Mouse (Mus musculus) heart, embryonic 12.5 days (tissue): ENCODE results near the gene Nell2. TPM values are rescaled to one million over a fixed set of nuclear protein-coding genes. Genes with fewer than 3 reads are reported as not detected.

Experiments used
- ATAC-seq: fragments of 200-750 bp; cut with Nextera tagmentation; 2 replicates; pipeline ENCODE4 v1.8.0; 2017; ENCODE audit warnings: moderate TSS enrichment, moderate library complexity; ENCODE audit not compliant: insufficient number of reproducible peaks, low FRiP score
- H3K27ac ChIP-seq: fragments of 300-500 bp; sonication (generic); 2 replicates; pipeline ENCODE4 v1.5.1; 2016; ENCODE audit warnings: mild to moderate bottlenecking, moderate library complexity; ENCODE audit not compliant: poor library complexity, severe bottlenecking
- H3K27me3 ChIP-seq: fragments of 300-500 bp; sonication (generic); replicated peaks from 2 replicates; pipeline ENCODE4 v1.6.1; 2016; ENCODE audit warnings: mild to moderate bottlenecking, moderate library complexity
- H3K36me3 ChIP-seq: fragments of 300-500 bp; sonication (generic); 2 replicates; pipeline ENCODE4 v1.6.1; 2016; ENCODE audit warnings: mild to moderate bottlenecking, moderate library complexity
- H3K4me1 ChIP-seq: fragments of 300-500 bp; sonication (generic); replicated peaks from 2 replicates; pipeline ENCODE4 v1.6.1; 2016; ENCODE audit warnings: mild to moderate bottlenecking
- H3K4me2 ChIP-seq: fragments of 300-500 bp; sonication (generic); 2 replicates; pipeline ENCODE4 v1.6.1; 2016; ENCODE audit warnings: mild to moderate bottlenecking, moderate library complexity
- H3K4me3 ChIP-seq: fragments of 300-500 bp; sonication (generic); 2 replicates; pipeline ENCODE4 v1.5.1; 2016; ENCODE audit warnings: mild to moderate bottlenecking
- H3K9ac ChIP-seq: fragments of 300-500 bp; sonication (generic); 2 replicates; pipeline ENCODE4 v1.6.1; 2016; ENCODE audit warnings: mild to moderate bottlenecking, moderate library complexity
- H3K9me3 ChIP-seq: fragments of 300-500 bp; sonication (generic); replicated peaks from 2 replicates; pipeline ENCODE4 v1.6.1; 2016; ENCODE audit warnings: mild to moderate bottlenecking, moderate library complexity
- WGBS: fragments of 180-500 bp; shearing (Covaris S2); methylation state at CpG from one replicate; pipeline ENCODE4 v1.1.7; 2016; 5-methylcytosine and 5-hydroxymethylcytosine counted together
- polyA plus RNA-seq: library from polyadenylated mRNA; unstranded; fragments of >200 nt; fragmentation: Nextera tagmentation; extraction: Ambion mirVana; gene quantifications from 2 replicates; pipeline ENCODE4 v1.2.1, GENCODE M21; 2016

Nell2 gene
- polyA plus RNA-seq, 1 experiment from 2014 or later, result 0.93 TPM

- H3K36me3 ChIP-seq, result no peaks in the 10 kb centered on the region
- ATAC-seq, result no peak
- H3K4me1 ChIP-seq, result peaks cover 7% of the 10 kb centered on the region; the same call in 1 of the 2 replicates
- no peak overlapping the region for H3K27ac ChIP-seq
- H3K9ac ChIP-seq, result no peak overlapping the region
- H3K27me3 ChIP-seq, result no peaks in the 10 kb centered on the region
- no peaks in the 10 kb centered on the region for H3K9me3 ChIP-seq
- no peak overlapping the region for H3K4me3 ChIP-seq
- H3K4me2 ChIP-seq, result no peak overlapping the region
- 77% methylated on average over 6 of the region's 6 CpGs for whole genome bisulfite sequencing
Observed at GRCm38 (mm10) chr15:95285199-95285598, 243.2 kb downstream of the Nell2 start.

DNA sequence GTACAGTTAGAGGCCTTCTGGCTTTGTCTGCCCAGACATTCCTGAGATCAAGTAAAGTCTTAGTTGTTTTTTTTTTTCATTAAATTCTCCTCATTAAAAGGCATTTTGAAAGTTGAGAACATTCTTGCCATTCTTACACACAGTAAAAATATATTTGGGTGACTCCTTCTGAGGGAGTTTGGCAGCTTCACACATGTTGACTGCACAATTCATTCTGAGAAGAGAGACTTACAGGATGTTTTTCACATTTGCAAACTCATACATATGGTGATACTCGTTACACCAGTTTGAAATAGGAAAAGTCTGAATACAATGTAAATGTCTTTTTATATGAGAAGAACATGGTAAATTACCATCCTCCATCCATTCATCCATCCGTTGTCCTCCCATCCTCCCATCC lies 247.4 kb downstream of the Nell2 start:
- Histone ChIP-seq H3K27ac (no peak overlapping the region), H3K4me3 (no peak overlapping the region), H3K4me1 (peaks cover 7% of the 10 kb centered on the region; the same call in 1 of the 2 replicates), H3K9ac (no peak overlapping the region), H3K9me3 (no peaks in the 10 kb centered on the region), H3K4me2 (no peak overlapping the region), H3K27me3 (no peaks in the 10 kb centered on the region), H3K36me3 (no peaks in the 10 kb centered on the region)
- 68% methylated on average over 2 of the region's 2 CpGs for WGBS
- ATAC-seq, result no peak

- H3K4me3 ChIP-seq, result no peak overlapping the region
- H3K4me1 ChIP-seq, result peaks cover 7% of the 10 kb centered on the region; the same call in 1 of the 2 replicates
- ATAC-seq, result no peak
- H3K27me3 ChIP-seq, result no peaks in the 10 kb centered on the region
- H3K9me3 ChIP-seq, result no peaks in the 10 kb centered on the region
- H3K4me2 ChIP-seq, result no peak overlapping the region
- no peak overlapping the region for H3K27ac ChIP-seq
- H3K9ac ChIP-seq, result no peak overlapping the region
- 89% methylated on average over 4 of the region's 4 CpGs for WGBS
- H3K36me3 ChIP-seq, result no peaks in the 10 kb centered on the region
Observed at GRCm38 (mm10) chr15:95278001-95278400, 250.4 kb downstream of the Nell2 start.

GRCm38 (mm10) chr15:95276556-95276955 lies 251.8 kb downstream of the Nell2 start:
- Histone ChIP-seq H3K4me1 (0 out of 2 replicates have a peak, but pooled peaks cover 2% of the 10 kb centered on the region), H3K4me2 (no peak overlapping the region), H3K9ac (no peak overlapping the region), H3K27me3 (no peaks in the 10 kb centered on the region), H3K27ac (no peak overlapping the region), H3K36me3 (no peaks in the 10 kb centered on the region), H3K4me3 (no peak overlapping the region), H3K9me3 (no peaks in the 10 kb centered on the region)
- 83% methylated on average over 3 of the region's 3 CpGs for WGBS
- no peak for ATAC-seq

DNA sequence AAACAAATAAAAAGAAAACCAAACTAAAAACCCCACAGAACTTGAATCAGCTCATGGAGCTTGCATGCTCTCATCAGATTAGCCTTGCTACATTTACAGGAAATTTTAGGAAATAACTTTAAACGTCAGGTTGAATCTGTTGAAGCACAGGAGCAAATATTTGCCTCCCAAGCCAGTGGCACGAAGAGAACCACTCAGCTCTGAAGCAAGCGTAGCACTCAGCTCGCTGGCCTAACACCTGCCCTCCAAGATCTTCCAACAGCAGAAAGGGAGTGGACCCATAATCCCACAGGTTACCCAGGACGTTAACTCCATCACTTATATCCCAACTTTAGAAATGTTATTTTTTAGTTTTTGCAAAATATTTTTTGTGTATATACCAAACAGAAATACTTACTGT lies 252.8 kb downstream of the Nell2 start:
- no peak overlapping the region for H3K9ac ChIP-seq
- no peak overlapping the region for H3K27ac ChIP-seq
- H3K4me2 ChIP-seq, result no peak overlapping the region
- no peaks in the 10 kb centered on the region for H3K36me3 ChIP-seq
- no peak for ATAC-seq
- H3K4me1 ChIP-seq, result no peaks in the 10 kb centered on the region
- no peak overlapping the region for H3K4me3 ChIP-seq
- no peaks in the 10 kb centered on the region for H3K27me3 ChIP-seq
- 73% methylated on average over 5 of the region's 5 CpGs for WGBS
- H3K9me3 ChIP-seq, result no peaks in the 10 kb centered on the region

GRCm38 (mm10) chr15:95273236-95273635 lies 255.1 kb downstream of the Nell2 start:
- H3K4me2 ChIP-seq, result no peak overlapping the region
- no peaks in the 10 kb centered on the region for H3K36me3 ChIP-seq
- H3K9me3 ChIP-seq, result no peaks in the 10 kb centered on the region
- no peaks in the 10 kb centered on the region for H3K4me1 ChIP-seq
- H3K9ac ChIP-seq, result no peak overlapping the region
- no peaks in the 10 kb centered on the region for H3K27me3 ChIP-seq
- 75% methylated on average over 3 of the region's 3 CpGs for WGBS
- no peak overlapping the region for H3K27ac ChIP-seq
- no peak overlapping the region for H3K4me3 ChIP-seq
- no peak for ATAC-seq

DNA sequence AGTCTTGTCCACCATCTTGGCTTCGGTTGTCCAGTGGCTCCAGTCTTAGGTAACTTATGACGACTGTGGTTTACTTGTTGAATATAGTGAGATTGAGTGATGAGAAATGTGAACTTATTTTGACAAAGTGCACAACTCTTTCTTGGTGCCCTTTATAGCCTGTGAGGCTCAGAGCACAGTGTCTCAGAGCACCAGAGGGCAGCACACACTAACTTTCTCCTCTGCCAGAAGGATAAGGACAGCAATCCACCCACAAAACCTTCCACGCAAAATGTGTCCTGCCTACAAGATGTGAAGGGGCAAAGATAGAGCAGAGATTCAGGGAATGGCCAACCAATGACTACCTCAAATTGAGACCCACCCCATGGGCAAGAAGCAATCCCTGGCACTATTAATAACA lies 256.2 kb downstream of the Nell2 start:
- WGBS, result 81% methylated on average over 3 of the region's 3 CpGs
- no peak overlapping the region for H3K4me2 ChIP-seq
- no peaks in the 10 kb centered on the region for H3K9me3 ChIP-seq
- no peak overlapping the region for H3K27ac ChIP-seq
- ATAC-seq, result no peak
- no peak overlapping the region for H3K4me3 ChIP-seq
- no peak overlapping the region for H3K9ac ChIP-seq
- no peaks in the 10 kb centered on the region for H3K27me3 ChIP-seq
- no peaks in the 10 kb centered on the region for H3K36me3 ChIP-seq
- H3K4me1 ChIP-seq, result no peaks in the 10 kb centered on the region

DNA sequence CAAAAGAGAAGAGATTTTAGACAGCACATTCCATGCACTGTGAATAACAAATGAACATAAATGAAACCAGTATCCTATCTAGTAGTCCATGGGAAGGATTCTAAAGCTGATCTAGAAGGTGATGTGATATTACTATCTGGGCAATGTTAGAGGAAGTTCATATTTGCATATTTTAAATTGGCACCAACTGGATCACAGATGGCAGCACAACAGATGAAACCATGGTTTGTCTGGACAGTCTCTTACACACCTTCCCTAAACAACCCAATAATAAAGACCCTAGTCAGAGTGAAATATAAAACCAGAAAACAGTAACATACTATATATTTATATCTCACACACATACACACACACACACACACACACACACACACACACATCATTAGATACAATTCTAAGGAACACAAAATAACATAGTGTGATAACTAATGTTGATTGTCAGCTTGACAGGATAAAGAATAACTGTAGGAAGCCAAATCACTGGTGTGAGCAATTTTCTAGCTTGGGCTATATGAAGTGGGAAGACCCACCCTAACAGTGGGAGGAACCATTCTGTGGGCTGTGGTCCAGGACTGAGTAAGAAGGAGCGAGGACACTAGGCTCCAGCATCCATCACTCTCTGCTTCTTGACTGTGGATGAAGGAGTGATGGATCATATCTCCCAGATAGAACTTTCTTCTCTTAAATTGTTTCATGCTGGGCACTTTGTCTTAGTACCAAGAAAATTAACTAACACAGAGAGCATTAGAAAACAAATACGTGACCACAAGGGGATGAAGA lies 268.5 kb downstream of the Nell2 start:
- Histone ChIP-seq H3K4me2 (no peak overlapping the region), H3K9me3 (no peaks in the 10 kb centered on the region), H3K4me3 (no peak overlapping the region), H3K9ac (no peak overlapping the region), H3K36me3 (no peaks in the 10 kb centered on the region), H3K4me1 (no peaks in the 10 kb centered on the region), H3K27me3 (0 out of 2 replicates have a peak, but pooled peaks cover 4% of the 10 kb centered on the region), H3K27ac (no peak overlapping the region)
- ATAC-seq, result no peak
- 67% methylated on average over 2 of the region's 2 CpGs for WGBS

- H3K4me1 ChIP-seq, result no peaks in the 10 kb centered on the region
- no peaks in the 10 kb centered on the region for H3K9me3 ChIP-seq
- H3K9ac ChIP-seq, result no peak overlapping the region
- H3K27me3 ChIP-seq, result 0 out of 2 replicates have a peak, but pooled peaks cover 4% of the 10 kb centered on the region
- H3K4me3 ChIP-seq, result no peak overlapping the region
- ATAC-seq, result no peak
- H3K27ac ChIP-seq, result no peak overlapping the region
- H3K36me3 ChIP-seq, result no peaks in the 10 kb centered on the region
- no peak overlapping the region for H3K4me2 ChIP-seq
- 60% methylated on average over 9 of the region's 9 CpGs for WGBS
Observed at GRCm38 (mm10) chr15:95257131-95257530, 271.2 kb downstream of the Nell2 start.

DNA sequence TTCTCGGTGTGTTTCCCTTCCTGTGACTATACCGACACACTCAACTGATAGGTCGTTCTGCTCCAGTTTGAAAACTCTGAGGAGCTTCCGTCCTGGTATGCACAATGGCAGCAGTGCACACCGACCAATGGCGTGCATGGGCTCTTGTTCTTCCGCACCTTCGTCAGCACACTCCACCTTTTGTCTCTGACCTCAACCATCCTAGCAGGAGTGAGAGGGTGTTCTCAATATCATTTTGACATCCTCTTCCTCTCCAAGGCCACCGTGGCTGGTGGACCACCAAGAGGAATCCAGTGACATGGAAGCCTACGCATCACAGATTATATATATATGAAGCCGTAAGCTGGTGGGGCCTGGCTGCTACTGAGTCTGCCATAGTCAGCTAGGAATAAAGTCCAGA lies 282.8 kb downstream of the Nell2 start:
- ATAC-seq, result no peak
- H3K27me3 ChIP-seq, result no peaks in the 10 kb centered on the region
- 92% methylated on average over 11 of the region's 11 CpGs for WGBS
- no peak overlapping the region for H3K4me3 ChIP-seq
- no peak overlapping the region for H3K27ac ChIP-seq
- H3K9me3 ChIP-seq, result no peaks in the 10 kb centered on the region
- no peak overlapping the region for H3K9ac ChIP-seq
- H3K4me1 ChIP-seq, result no peaks in the 10 kb centered on the region
- no peak overlapping the region for H3K4me2 ChIP-seq
- no peaks in the 10 kb centered on the region for H3K36me3 ChIP-seq

DNA sequence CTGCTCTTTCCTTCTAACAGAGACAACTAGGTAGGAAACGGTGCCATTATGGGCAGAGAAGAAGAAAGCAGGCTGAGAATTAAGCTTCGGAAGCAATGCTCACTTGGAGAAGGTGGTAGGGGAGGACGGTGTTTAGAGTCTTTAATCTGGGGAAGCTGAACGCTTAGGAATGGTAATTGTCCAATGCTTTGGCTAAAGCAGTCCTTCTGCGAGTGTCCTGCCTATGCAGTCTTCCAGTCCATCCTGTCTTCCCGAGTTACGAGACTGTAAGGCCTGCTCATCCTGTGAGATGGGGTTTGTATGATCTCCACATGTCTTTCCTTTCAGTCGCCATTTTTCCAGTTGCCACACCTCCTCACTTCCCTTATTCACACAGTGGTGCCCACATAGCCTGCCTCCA lies 284.5 kb downstream of the Nell2 start:
- H3K9me3 ChIP-seq, result no peaks in the 10 kb centered on the region
- no peak overlapping the region for H3K4me3 ChIP-seq
- H3K9ac ChIP-seq, result no peak overlapping the region
- WGBS, result 80% methylated on average over 8 of the region's 8 CpGs
- H3K27ac ChIP-seq, result no peak overlapping the region
- H3K4me2 ChIP-seq, result no peak overlapping the region
- ATAC-seq, result no peak
- no peaks in the 10 kb centered on the region for H3K36me3 ChIP-seq
- H3K27me3 ChIP-seq, result no peaks in the 10 kb centered on the region
- H3K4me1 ChIP-seq, result no peaks in the 10 kb centered on the region

DNA sequence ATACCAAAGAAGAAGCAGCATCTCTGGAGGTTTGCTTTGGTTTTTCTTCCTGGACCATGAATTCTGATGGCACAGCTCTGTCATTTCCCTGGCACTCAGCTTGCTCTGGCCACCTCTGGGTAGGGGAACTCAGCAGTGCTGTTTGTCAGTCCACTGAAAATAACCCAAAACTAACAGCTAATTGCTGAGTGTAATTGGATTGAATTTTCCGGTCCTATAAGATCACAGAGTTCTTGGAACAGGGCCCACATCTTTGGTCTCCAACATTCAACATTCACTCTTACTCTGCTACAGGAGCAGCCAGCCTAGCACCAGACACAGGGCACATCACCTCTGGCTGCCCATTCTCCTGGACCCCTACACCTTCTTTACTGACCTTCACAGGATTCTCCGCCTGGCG lies 287.2 kb downstream of the Nell2 start:
- H3K9ac ChIP-seq, result no peak overlapping the region
- H3K9me3 ChIP-seq, result no peaks in the 10 kb centered on the region
- no peak overlapping the region for H3K4me3 ChIP-seq
- no peak for ATAC-seq
- no peak overlapping the region for H3K4me2 ChIP-seq
- no peaks in the 10 kb centered on the region for H3K36me3 ChIP-seq
- H3K4me1 ChIP-seq, result no peaks in the 10 kb centered on the region
- no peaks in the 10 kb centered on the region for H3K27me3 ChIP-seq
- 86% methylated on average over 3 of the region's 3 CpGs for WGBS
- H3K27ac ChIP-seq, result no peak overlapping the region
